Mouse (Mus musculus) small intestine, adult 2 months (tissue): Measurements from ENCODE around the gene Ak6. TPM values are rescaled to one million over a fixed set of nuclear protein-coding genes. Genes with fewer than 3 reads are reported as not detected.

Experiments used
- H3K27ac ChIP-seq: fragments of 200-500 bp; 2 replicates; pipeline ENCODE4 v1.5.1; 2012; ENCODE audit warnings: low read depth, low read length, control low read depth, inconsistent platforms; ENCODE audit not compliant: insufficient read depth
- H3K27me3 ChIP-seq: fragments of 200-500 bp; 2 replicates; pipeline ENCODE4 v1.6.1; 2012; ENCODE audit warnings: mild to moderate bottlenecking, moderate library complexity, low read length, inconsistent platforms; ENCODE audit not compliant: control insufficient read depth, insufficient read depth
- H3K36me3 ChIP-seq: fragments of 200-500 bp; 2 replicates; pipeline ENCODE4 v1.6.1; 2012; ENCODE audit warnings: mild to moderate bottlenecking, low read length, control low read depth, inconsistent platforms; ENCODE audit not compliant: control insufficient read depth, insufficient read depth
- H3K4me1 ChIP-seq: fragments of 200-500 bp; 2 replicates; pipeline ENCODE4 v1.6.1; 2012; ENCODE audit warnings: low read length, inconsistent platforms, mixed read lengths; ENCODE audit not compliant: control insufficient read depth, insufficient read depth, insufficient read length
- H3K4me3 ChIP-seq: fragments of 200-500 bp; 2 replicates; pipeline ENCODE4 v1.5.1; 2012; ENCODE audit warnings: low read depth, mild to moderate bottlenecking, control low read depth, inconsistent platforms, low read length, moderate library complexity
- CTCF ChIP-seq: fragments of 200-500 bp; IDR thresholded peaks from 2 replicates; pipeline ENCODE4 v1.5.1; 2012; ENCODE audit warnings: low read depth, mild to moderate bottlenecking, control low read depth, inconsistent platforms, low read length, moderate library complexity, mixed read lengths; ENCODE audit not compliant: insufficient replicate concordance, insufficient read length; ENCODE audit errors: extremely low read depth
- POLR2A ChIP-seq: fragments of 200-500 bp; IDR thresholded peaks from 2 replicates; pipeline ENCODE4 v1.6.1; 2012; ENCODE audit warnings: low read depth, mild to moderate bottlenecking, control low read depth, inconsistent platforms, low read length, moderate library complexity
- WGBS: fragments of 180-500 bp; shearing (Covaris S2); methylation state at CpG from one replicate; pipeline ENCODE4 v1.1.7; 2018; 5-methylcytosine and 5-hydroxymethylcytosine counted together
- polyA plus RNA-seq: library from polyadenylated mRNA; depleted of rRNA; stranded (reverse); fragments of >200 nt; gene quantifications from 2 replicates; pipeline ENCODE4 v1.2.3, GENCODE M21; 2012

Gene Ak6
- polyA plus RNA-seq, 1 experiment, result 10.0 TPM

- no peaks in the 10 kb centered on the region for H3K27me3 ChIP-seq
- peaks cover 58% of the 10 kb centered on the region for H3K36me3 ChIP-seq
- H3K4me3 ChIP-seq, result no peak overlapping the region
- 91% methylated on average over 3 of the region's 3 CpGs for WGBS
- no peak overlapping the region for H3K27ac ChIP-seq
- TF ChIP-seq CTCF (no peak), POLR2A (no peak)
- H3K4me1 ChIP-seq, result no peaks in the 10 kb centered on the region
Measured at GRCm38 (mm10) chr13:100634106-100634691, 16.6 kb upstream of the Ak6 start.

- no peak overlapping the region for H3K4me3 ChIP-seq
- TF ChIP-seq POLR2A (no peak), CTCF (no peak)
- no peak overlapping the region for H3K27ac ChIP-seq
- no peaks in the 10 kb centered on the region for H3K27me3 ChIP-seq
- H3K36me3 ChIP-seq, result peaks cover 57% of the 10 kb centered on the region
- H3K4me1 ChIP-seq, result no peaks in the 10 kb centered on the region
- 80% methylated on average over 4 of the region's 4 CpGs for WGBS
Measured at GRCm38 (mm10) chr13:100642471-100643209, 8.1 kb upstream of the Ak6 start.

- WGBS, result 96% methylated on average over 8 of the region's 8 CpGs
- H3K27me3 ChIP-seq, result no peaks in the 10 kb centered on the region
- H3K27ac ChIP-seq, result no peak overlapping the region
- peaks cover 24% of the 10 kb centered on the region for H3K36me3 ChIP-seq
- H3K4me3 ChIP-seq, result no peak overlapping the region
- TF ChIP-seq POLR2A (no peak), CTCF (no peak)
- peaks cover 5% of the 10 kb centered on the region; the same call in 1 of the 2 replicates for H3K4me1 ChIP-seq
Measured at GRCm38 (mm10) chr13:100648223-100648622, 2.6 kb upstream of the Ak6 start.

- WGBS, result under 1% methylated on average over 63 of the region's 63 CpGs
- Histone ChIP-seq H3K27me3 (no peaks in the 10 kb centered on the region), H3K4me3 (peak within 1 kb of the TSS; percentile 90), H3K36me3 (peaks cover 6% of the 10 kb centered on the region), H3K27ac (peak within 1 kb of the TSS; percentile 89), H3K4me1 (peaks cover 5% of the 10 kb centered on the region; the same call in 1 of the 2 replicates)
- TF ChIP-seq CTCF (no peak), POLR2A (no peak)
Measured at GRCm38 (mm10) chr13:100651439-100652186, 834 bp downstream of the Ak6 start, which contains the start of gene Taf9. Taf9 (plus strand) TSS chr13:100651579.

GRCm38 (mm10) chr13:100658091-100658490, 7.3 kb downstream of the Ak6 start:
- Histone ChIP-seq H3K36me3 (peaks cover 7% of the 10 kb centered on the region), H3K27ac (no peak overlapping the region), H3K4me3 (no peak overlapping the region), H3K27me3 (no peaks in the 10 kb centered on the region), H3K4me1 (no peaks in the 10 kb centered on the region)
- no peak for TF ChIP-seq CTCF
- TF ChIP-seq POLR2A, result no peak
- 95% methylated on average over 5 of the region's 5 CpGs for WGBS

GRCm38 (mm10) chr13:100659864-100660456, 9.2 kb downstream of the Ak6 start:
- 39% methylated on average over 4 of the region's 4 CpGs for WGBS
- H3K4me3 ChIP-seq, result no peak overlapping the region
- TF ChIP-seq POLR2A, result no peak
- TF ChIP-seq CTCF, result peak; percentile 71; the same call in 1 of the 2 replicates
- H3K4me1 ChIP-seq, result no peaks in the 10 kb centered on the region
- no peaks in the 10 kb centered on the region for H3K27me3 ChIP-seq
- H3K36me3 ChIP-seq, result peaks cover 9% of the 10 kb centered on the region
- no peak overlapping the region for H3K27ac ChIP-seq

- TF ChIP-seq POLR2A, result 0 out of 2 replicates have a peak, but pooled peaks have one; percentile 31
- TF ChIP-seq CTCF, result no peak
- under 1% methylated on average over 44 of the region's 44 CpGs for WGBS
- H3K4me1 ChIP-seq, result peaks cover 7% of the 10 kb centered on the region; the same call in 1 of the 2 replicates
Measured at GRCm38 (mm10) chr13:100669291-100670022, 18.7 kb downstream of the Ak6 start, which contains the start of gene Ccdc125. Ccdc125 (plus strand) TSS chr13:100669717.

More at GRCm38 (mm10) chr13:100669291-100670022, 18.7 kb downstream of the Ak6 start, which contains the start of gene Ccdc125:
- Histone ChIP-seq H3K36me3 (peaks cover 4% of the 10 kb centered on the region; the same call in 1 of the 2 replicates), H3K27me3 (no peaks in the 10 kb centered on the region), H3K27ac (peak within 1 kb of the TSS; percentile 66), H3K4me3 (peak within 1 kb of the TSS; percentile 100)
